10 mouse cellular contexts compared by ENCODE assay signal in genomic region chr1:34123334-34123733, GRCm38 (mm10).
DNase-seq lines count a peak whose midpoint lies in the region; ATAC-seq and TF ChIP-seq lines count a peak whose summit lies in the region.
"Had no signal": no experiment of that assay in that cellular context is flagged by ENCODE, and none has a peak within 500 bp of the region (broad histone marks: within the 10 kb centered on the region; RNA-seq: fewer than 3 reads in every experiment).

No protein-coding gene starts in this region.

- TF ChIP-seq CTCF in gastrocnemius, adult 2 months (IDR thresholded peaks at IDR 0.05), result no peak

- no peak overlapping the region for H3K9ac ChIP-seq in hindbrain, embryonic 13.5 days
- no peak overlapping the region for H3K9ac ChIP-seq in forebrain, embryonic 11.5 days (ENCODE audit: low read length)
- H3K9ac ChIP-seq: lung, embryonic 15.5 days had no signal

- H3K4me1 ChIP-seq in hindbrain, embryonic 13.5 days (replicated peaks), result peaks cover 9% of the 10 kb centered on the region
- no peaks in the 10 kb centered on the region for H3K4me1 ChIP-seq in forebrain, embryonic 11.5 days (replicated peaks; ENCODE audit: control insufficient read depth, insufficient read depth, low read length)

- H3K36me3 ChIP-seq in hindbrain, embryonic 13.5 days, result no peaks in the 10 kb centered on the region
- no peaks in the 10 kb centered on the region for H3K36me3 ChIP-seq in forebrain, embryonic 11.5 days (ENCODE audit: control insufficient read depth, insufficient read depth, low read length)
- H3K36me3 ChIP-seq: lung, embryonic 15.5 days had no signal

- H3K4me3 ChIP-seq in gastrocnemius, adult 2 months, result peak overlapping the region; percentile 76
- H3K4me3 ChIP-seq in hindbrain, embryonic 13.5 days, result no peak overlapping the region
- no peak overlapping the region for H3K4me3 ChIP-seq in forebrain, embryonic 11.5 days (ENCODE audit: low read depth, low read length)
- H3K4me3 ChIP-seq: hindbrain, embryonic 10.5 days; lung, embryonic 15.5 days had no signal

- intact Hi-C loops in gastrocnemius, adult 2 months (cut with DNase I), result loop anchor here (5.0 to 10.0 kb wide), 2 partner anchors 111 to 311 kb away; partner anchors contain the start of genes Ccdc115 and Imp4
- intact Hi-C loops in heart, postnatal 10 days (cut with DNase I), result no loop called here

- H3K9me3 ChIP-seq in hindbrain, embryonic 13.5 days, result no peaks in the 10 kb centered on the region
- no peaks in the 10 kb centered on the region for H3K9me3 ChIP-seq in forebrain, embryonic 11.5 days (ENCODE audit: control insufficient read depth, low read length)
- H3K9me3 ChIP-seq: hindbrain, embryonic 10.5 days; lung, embryonic 15.5 days had no signal

- WGBS in hindbrain, embryonic 13.5 days, result 86% methylated on average over 5 of the region's 5 CpGs
- 88% methylated on average over 5 of the region's 5 CpGs for WGBS in forebrain, embryonic 11.5 days

- no peaks in the 10 kb centered on the region for H3K27me3 ChIP-seq in hindbrain, embryonic 13.5 days
- no peaks in the 10 kb centered on the region for H3K27me3 ChIP-seq in forebrain, embryonic 11.5 days (ENCODE audit: control insufficient read depth, insufficient read depth, low read length)
- H3K27me3 ChIP-seq: lung, embryonic 15.5 days had no signal

- no peak overlapping the region for H3K4me2 ChIP-seq in hindbrain, embryonic 13.5 days
- no peak overlapping the region for H3K4me2 ChIP-seq in forebrain, embryonic 11.5 days (ENCODE audit: low read depth, low read length, severe bottlenecking)
- H3K4me2 ChIP-seq: lung, embryonic 15.5 days had no signal

- no peak for ATAC-seq in hindbrain, embryonic 13.5 days (ENCODE audit: low FRiP score)
- ATAC-seq in forebrain, embryonic 11.5 days (replicated peaks; ENCODE audit: low FRiP score), result no peak

- DNase-seq in gastrocnemius, adult 2 months, result no peak
- DNase-seq in gastrocnemius, postnatal 25 days, result no peak
- DNase-seq in Muller cell, postnatal 12 days (ENCODE audit: inconsistent ontology term), result peak; percentile 75
- DNase-seq in heart, postnatal 10 days, result peak; percentile 51 to 54
- DNase-seq in kidney, postnatal 14 days, result peak; percentile 71
- DNase-seq in frontal cortex, postnatal 10 days (ENCODE audit: low spot score in 2 of 2), result no peak
- DNase-seq in forebrain, embryonic 11.5 days (ENCODE audit: low spot score), result no peak

- peak overlapping the region; percentile 93 for H3K27ac ChIP-seq in gastrocnemius, adult 2 months
- no peak overlapping the region for H3K27ac ChIP-seq in hindbrain, embryonic 13.5 days
- H3K27ac ChIP-seq in forebrain, embryonic 11.5 days (ENCODE audit: low read depth, low read length), result no peak overlapping the region
- H3K27ac ChIP-seq: hindbrain, embryonic 10.5 days; lung, embryonic 15.5 days had no signal

Comparison
In these comparisons a context has a peak if more than half of its experiments do, and no peak if none do; other contexts are left out.
1. DNase-seq: peak in Muller cell, postnatal 12 days (single experiment), heart, postnatal 10 days (2 of 2) and kidney, postnatal 14 days (single experiment); none in gastrocnemius, adult 2 months (single experiment), gastrocnemius, postnatal 25 days (single experiment), frontal cortex, postnatal 10 days (0 of 2) and forebrain, embryonic 11.5 days (single experiment).